Mouse (Mus musculus) neutrophil, adult 59 days (primary cell): ENCODE results near the gene Kif23. TPM values are rescaled to one million over a fixed set of nuclear protein-coding genes. Genes with fewer than 3 reads are reported as not detected.

ENCODE experiments used
- total RNA-seq, 2 experiments: library from RNA; stranded (reverse); gene quantifications; 1 replicate in 1 of 2; 2 replicates in 1 of 2; pipeline ENCODE4 v1.2.4; 2023

The Kif23 gene
- total RNA-seq, result 100 to 1,000 TPM; 129 to 143 TPM

GRCm38 (mm10) chr9:61946623-61947401 lies at the start of gene Kif23:
TSS of gene Kif23 (minus strand) at chr9:61946774.

GRCm38 (mm10) chr9:61914203-61914916 lies 32.2 kb downstream of the Kif23 start, which contains the start of gene Rplp1:
TSS of gene Rplp1 (minus strand) at chr9:61914542.

Other genes with a start within 250 kb of the Kif23 start
- gene Rplp1, start 32.2 kb downstream of the Kif23 start, total RNA-seq, result 1,000 to 10,000 TPM; 1,288 to 1,336 TPM
- gene Paqr5, start 80.1 kb upstream of the Kif23 start, total RNA-seq, result 1 to 10 TPM in 1 of 2 experiments, under 1 TPM in 1; 0.49 to 1.2 TPM
- 1 to 10 TPM; 4.6 to 7.0 TPM for gene Glce, start 175.9 kb upstream of the Kif23 start, total RNA-seq